Mouse (Mus musculus) ovary, adult 2 months (tissue): ENCODE measurements around the gene Tsnaxip1. TPM values are rescaled to one million over a fixed set of nuclear protein-coding genes. Genes with fewer than 3 reads are reported as not detected.

Source experiments
- polyA plus RNA-seq: library from polyadenylated mRNA; depleted of rRNA; stranded (reverse); fragments of >200 nt; gene quantifications from 2 replicates; pipeline ENCODE4 v1.2.3, GENCODE M21; 2012; rRNA removed

The Tsnaxip1 gene
- 0.83 and 0.91 TPM in 2 replicates for polyA plus RNA-seq

GRCm38 (mm10) chr8:105826861-105827848, at the start of gene Tsnaxip1, which contains the start of gene Ranbp10:
Gene Tsnaxip1 (plus strand): TSS chr8:105827731.
Gene Ranbp10 (minus strand): TSS chr8:105827350.

GRCm38 (mm10) chr8:105853178-105853577, 25.6 kb downstream of the Tsnaxip1 start, which contains the start of gene Cenpt:
Gene Cenpt (minus strand): TSS chr8:105853278.

GRCm38 (mm10) chr8:105854715-105855216, 27.2 kb downstream of the Tsnaxip1 start, which contains the start of gene Thap11:
Gene Thap11 (plus strand): TSS chr8:105855132.

GRCm38 (mm10) chr8:105860143-105860981, 32.8 kb downstream of the Tsnaxip1 start, which contains the start of gene Nutf2:
Gene Nutf2 (plus strand): TSS chr8:105860580.

GRCm38 (mm10) chr8:105880754-105881520, 53.4 kb downstream of the Tsnaxip1 start, which contains the start of gene Edc4:
Gene Edc4 (plus strand): TSS chr8:105880881.

GRCm38 (mm10) chr8:105893339-105893738, 65.8 kb downstream of the Tsnaxip1 start, which contains the start of gene Nrn1l:
Gene Nrn1l (plus strand): TSS chr8:105893567.

Other genes with a start within 250 kb of the Tsnaxip1 start
- gene Ripor1, start 222.5 kb upstream of the Tsnaxip1 start, polyA plus RNA-seq, result 25.2 and 32.3 TPM in 2 replicates
- gene Ctcf, start 191.2 kb upstream of the Tsnaxip1 start, polyA plus RNA-seq, result 17.0 and 20.3 TPM in 2 replicates
- 1.0 and 2.0 TPM in 2 replicates for gene Agrp, start 190.3 kb upstream of the Tsnaxip1 start, polyA plus RNA-seq
- gene Carmil2, start 141.5 kb upstream of the Tsnaxip1 start, polyA plus RNA-seq, result 1.7 TPM in 2 replicates
- 34.0 and 47.2 TPM in 2 replicates for gene Acd, start 126.6 kb upstream of the Tsnaxip1 start, polyA plus RNA-seq
- 22.0 and 26.5 TPM in 2 replicates for gene Pard6a, start 126.6 kb upstream of the Tsnaxip1 start, polyA plus RNA-seq
- gene 4933405L10Rik, start 120.1 kb upstream of the Tsnaxip1 start, polyA plus RNA-seq, result not detected in 2 replicates
- gene Enkd1, start 119.5 kb upstream of the Tsnaxip1 start, polyA plus RNA-seq, result 19.4 and 22.4 TPM in 2 replicates
- gene Gfod2, start 69.1 kb upstream of the Tsnaxip1 start, polyA plus RNA-seq, result 22.0 and 24.5 TPM in 2 replicates
- gene Ranbp10, start 381 bp upstream of the Tsnaxip1 start, polyA plus RNA-seq, result 32.9 and 33.2 TPM in 2 replicates
- 25.1 and 31.5 TPM in 2 replicates for gene Cenpt, start 25.5 kb downstream of the Tsnaxip1 start, polyA plus RNA-seq
- gene Thap11, start 27.4 kb downstream of the Tsnaxip1 start, polyA plus RNA-seq, result 123 and 125 TPM in 2 replicates
- gene Nutf2, start 32.8 kb downstream of the Tsnaxip1 start, polyA plus RNA-seq, result 43.3 and 62.6 TPM in 2 replicates
- gene Edc4, start 53.1 kb downstream of the Tsnaxip1 start, polyA plus RNA-seq, result 140 and 149 TPM in 2 replicates
- 9.7 and 9.8 TPM in 2 replicates for gene Nrn1l, start 65.8 kb downstream of the Tsnaxip1 start, polyA plus RNA-seq
- gene Pskh1, start 72.7 kb downstream of the Tsnaxip1 start, polyA plus RNA-seq, result 75.9 and 81.9 TPM in 2 replicates
- gene Ctrl, start 106.1 kb downstream of the Tsnaxip1 start, polyA plus RNA-seq, result 4.0 and 6.0 TPM in 2 replicates
- gene Psmb10, start 110.7 kb downstream of the Tsnaxip1 start, polyA plus RNA-seq, result 143 and 177 TPM in 2 replicates
- gene Lcat, start 115.7 kb downstream of the Tsnaxip1 start, polyA plus RNA-seq, result 5.1 and 8.3 TPM in 2 replicates
- 97.5 and 103 TPM in 2 replicates for gene Slc12a4, start 138.4 kb downstream of the Tsnaxip1 start, polyA plus RNA-seq
- 0.49 and 0.52 TPM in 2 replicates for gene Dpep3, start 151.7 kb downstream of the Tsnaxip1 start, polyA plus RNA-seq
- 10.5 and 12.3 TPM in 2 replicates for gene Dus2, start 163.6 kb downstream of the Tsnaxip1 start, polyA plus RNA-seq
- gene Dpep2nb, start 178.2 kb downstream of the Tsnaxip1 start, polyA plus RNA-seq, result not detected in 2 replicates
- 14.6 and 19.5 TPM in 2 replicates for gene Ddx28, start 184.2 kb downstream of the Tsnaxip1 start, polyA plus RNA-seq
- 21.8 and 35.0 TPM in 2 replicates for gene Nfatc3, start 231.1 kb downstream of the Tsnaxip1 start, polyA plus RNA-seq